Mouse (Mus musculus) thymus, adult 2 months (tissue): ENCODE measurements around the gene Sult2b1. TPM values are rescaled to one million over a fixed set of nuclear protein-coding genes. Genes with fewer than 3 reads are reported as not detected.
A peak's percentile ranks its signal among the peaks of the same experiment; 100 is the strongest.

Experiments used
- DNase-seq: peaks from one replicate; pipeline ENCODE4 v3.0.0; 2021
- H3K27ac ChIP-seq: fragments of 200-500 bp; 2 replicates; pipeline ENCODE4 v1.5.1; 2012; ENCODE audit warnings: low read length, control low read depth; ENCODE audit not compliant: control insufficient read depth, insufficient read depth
- H3K27me3 ChIP-seq: fragments of 200-500 bp; 2 replicates; pipeline ENCODE4 v1.6.1; 2012; ENCODE audit warnings: mild to moderate bottlenecking, low read length, moderate library complexity, mixed read lengths; ENCODE audit not compliant: control insufficient read depth, insufficient read depth
- H3K36me3 ChIP-seq: fragments of 200-500 bp; 2 replicates; pipeline ENCODE4 v1.6.1; 2012; ENCODE audit warnings: mild to moderate bottlenecking, low read length, moderate library complexity; ENCODE audit not compliant: control insufficient read depth, insufficient read depth
- H3K4me1 ChIP-seq: fragments of 200-500 bp; replicated peaks from 2 replicates; pipeline ENCODE4 v1.6.1; 2012; ENCODE audit warnings: low read length; ENCODE audit not compliant: control insufficient read depth, insufficient read depth
- H3K4me3 ChIP-seq: fragments of 200-500 bp; 2 replicates; pipeline ENCODE4 v1.5.1; 2012; ENCODE audit warnings: mild to moderate bottlenecking, low read length, control low read depth, moderate library complexity; ENCODE audit not compliant: control insufficient read depth, insufficient read depth
- CTCF ChIP-seq: fragments of 200-500 bp; IDR thresholded peaks from 2 replicates; pipeline ENCODE4 v1.5.1; 2012; ENCODE audit warnings: mild to moderate bottlenecking, control low read depth, low read length, moderate library complexity, borderline replicate concordance; ENCODE audit not compliant: control insufficient read depth, poor library complexity, insufficient read depth; ENCODE audit errors: extremely low read depth
- POLR2A ChIP-seq: fragments of 200-500 bp; IDR thresholded peaks from 2 replicates; pipeline ENCODE4 v1.6.1; 2012; ENCODE audit warnings: mild to moderate bottlenecking, low read length, control low read depth, moderate library complexity; ENCODE audit not compliant: control insufficient read depth, poor library complexity, insufficient read depth; ENCODE audit errors: extremely low read depth
- WGBS: fragments of 180-500 bp; shearing (Covaris S2); methylation state at CpG from one replicate; pipeline ENCODE4 v1.1.7; 2018; 5-methylcytosine and 5-hydroxymethylcytosine counted together
- polyA plus RNA-seq: library from polyadenylated mRNA; depleted of rRNA; stranded (reverse); fragments of >200 nt; gene quantifications from 2 replicates; pipeline ENCODE4 v1.2.3, GENCODE M21; 2012

Sult2b1 gene
- polyA plus RNA-seq, 1 experiment = 3.9 TPM

DNA sequence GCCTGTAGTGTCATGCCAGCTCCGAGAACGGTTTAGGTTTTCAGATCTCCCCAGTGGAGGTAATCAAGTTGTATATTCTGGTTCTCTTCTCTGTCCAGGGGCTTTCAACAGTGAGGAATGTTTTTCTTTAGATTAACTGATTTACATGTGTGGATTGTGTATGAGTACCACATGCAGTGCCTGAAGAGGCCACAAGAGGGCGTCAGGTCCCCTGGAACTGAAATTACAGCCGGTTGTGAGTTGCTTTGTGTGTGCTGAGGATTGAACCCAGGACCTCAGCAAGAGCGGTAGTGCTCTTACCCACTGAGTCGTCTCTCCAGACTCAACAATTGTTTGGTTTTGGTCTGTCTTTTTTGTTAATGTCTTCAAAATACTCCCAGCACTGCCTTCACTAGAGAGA is 38.0 kb downstream of the Sult2b1 start:
- 87% methylated on average over 6 of the region's 6 CpGs for WGBS

DNA sequence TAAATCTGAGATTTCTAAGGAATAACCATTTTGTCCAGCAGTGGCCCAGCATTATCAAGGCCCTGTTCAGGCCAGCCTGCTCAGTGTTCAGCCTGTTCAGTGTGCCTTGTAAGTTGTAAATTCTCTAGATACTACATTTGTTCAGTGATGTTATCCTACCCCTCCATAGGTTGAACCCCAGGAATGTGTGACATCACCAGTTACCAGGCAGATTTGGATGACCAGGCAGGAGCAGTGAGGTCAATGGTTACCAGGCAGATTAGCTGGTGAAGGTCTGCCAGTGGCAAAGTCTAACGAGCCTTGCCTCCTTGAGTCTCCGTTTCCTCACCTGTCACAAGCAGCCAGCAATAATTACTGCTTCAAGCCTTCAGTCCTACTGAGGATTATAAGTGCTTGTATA is 40.1 kb downstream of the Sult2b1 start:
- H3K27ac ChIP-seq = no peak overlapping the region
- H3K36me3 ChIP-seq = no peaks in the 10 kb centered on the region
- H3K4me1 ChIP-seq = peaks cover 16% of the 10 kb centered on the region
- no peak for TF ChIP-seq CTCF
- 76% methylated on average over 2 of the region's 2 CpGs for WGBS
- DNase-seq = no peak
- H3K4me3 ChIP-seq = no peak overlapping the region
- no peaks in the 10 kb centered on the region for H3K27me3 ChIP-seq

More for the DNA sequence above, 38.0 kb downstream of the Sult2b1 start:
- Histone ChIP-seq H3K4me3 (no peak overlapping the region), H3K27me3 (no peaks in the 10 kb centered on the region), H3K4me1 (peaks cover 8% of the 10 kb centered on the region), H3K27ac (no peak overlapping the region), H3K36me3 (no peaks in the 10 kb centered on the region)
- TF ChIP-seq POLR2A = no peak
- TF ChIP-seq CTCF = peak; percentile 21; the same call in 1 of the 2 replicates
- no peak for DNase-seq

DNA sequence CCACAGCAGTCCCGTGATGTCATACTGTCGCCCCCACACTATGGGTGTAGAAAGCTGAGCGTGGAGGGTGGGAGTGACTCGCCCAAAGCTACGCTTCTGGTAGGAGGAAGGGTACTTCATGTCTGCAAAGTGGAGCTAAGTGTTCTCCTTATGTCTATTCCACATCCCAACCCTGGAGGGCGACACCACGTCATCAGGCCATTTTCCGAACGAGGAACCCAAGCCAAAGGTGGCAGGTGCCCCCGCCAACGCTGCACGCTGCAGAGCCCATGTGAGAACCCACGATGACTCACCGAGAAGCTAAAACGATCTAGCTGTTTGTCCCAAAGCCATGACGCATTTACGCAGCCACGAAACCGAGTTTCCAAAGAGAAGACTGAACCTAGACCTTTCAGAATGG is 42.1 kb downstream of the Sult2b1 start:
- H3K4me1 ChIP-seq = peaks cover 16% of the 10 kb centered on the region
- H3K27ac ChIP-seq = peak overlapping the region; percentile 19
- 10% methylated on average over 19 of the region's 19 CpGs for WGBS
- H3K4me3 ChIP-seq = peak overlapping the region; percentile 56
- no peaks in the 10 kb centered on the region for H3K36me3 ChIP-seq
- DNase-seq = no peak
- no peaks in the 10 kb centered on the region for H3K27me3 ChIP-seq
- TF ChIP-seq POLR2A (no peak), CTCF (no peak)

DNA sequence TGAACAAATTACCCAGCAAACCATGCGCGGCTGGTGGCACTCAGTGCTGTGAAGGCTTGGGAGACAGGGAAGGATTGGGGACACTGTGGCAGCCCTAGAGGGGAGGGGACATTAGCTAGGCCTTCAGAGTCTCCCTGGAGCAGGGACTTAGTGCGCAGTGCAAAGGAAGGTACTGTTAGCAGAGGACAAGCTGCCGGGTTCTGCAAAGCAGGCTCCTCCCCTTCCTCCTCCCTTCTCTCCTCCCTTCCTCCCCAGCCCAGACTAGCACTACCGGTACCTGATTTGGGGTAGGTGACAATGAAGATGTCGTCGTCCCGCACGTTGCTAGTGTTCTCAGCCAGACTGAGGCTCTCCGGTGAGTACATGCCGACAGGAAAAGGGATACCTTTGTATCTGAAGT is 42.7 kb downstream of the Sult2b1 start:
- Histone ChIP-seq H3K4me1 (peaks cover 16% of the 10 kb centered on the region), H3K4me3 (peak overlapping the region; percentile 56), H3K27me3 (no peaks in the 10 kb centered on the region), H3K27ac (peak overlapping the region; percentile 47), H3K36me3 (no peaks in the 10 kb centered on the region)
- 13% methylated on average over 11 of the region's 11 CpGs for WGBS
- peak; percentile 59 for DNase-seq
- TF ChIP-seq CTCF (no peak), POLR2A (peak; percentile 60; the same call in 1 of the 2 replicates)

DNA sequence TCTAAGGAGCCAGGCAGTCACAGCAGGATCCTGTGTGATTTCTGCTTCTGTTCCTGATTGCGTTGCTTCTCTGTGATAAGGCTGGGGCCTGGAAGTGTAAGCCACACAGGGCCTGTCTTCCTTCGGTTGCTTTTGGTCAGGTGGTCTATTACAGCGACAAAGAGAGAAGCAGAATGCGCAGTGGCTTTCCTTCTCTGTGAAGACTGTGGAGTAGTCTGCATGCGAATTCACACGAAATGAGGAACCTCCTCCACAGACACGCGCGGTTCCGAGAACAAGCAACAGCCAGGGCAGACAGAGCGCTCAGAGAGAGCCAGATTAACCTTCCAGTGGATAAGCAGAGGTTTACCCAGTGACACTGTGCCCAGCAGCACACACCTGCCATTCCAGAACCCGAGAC is 43.2 kb downstream of the Sult2b1 start:
- Histone ChIP-seq H3K4me1 (peaks cover 16% of the 10 kb centered on the region), H3K36me3 (no peaks in the 10 kb centered on the region), H3K4me3 (peak overlapping the region; percentile 56), H3K27me3 (no peaks in the 10 kb centered on the region), H3K27ac (peak overlapping the region; percentile 47)
- 42% methylated on average over 12 of the region's 12 CpGs for WGBS
- DNase-seq = no peak
- TF ChIP-seq POLR2A (no peak), CTCF (no peak)

DNA sequence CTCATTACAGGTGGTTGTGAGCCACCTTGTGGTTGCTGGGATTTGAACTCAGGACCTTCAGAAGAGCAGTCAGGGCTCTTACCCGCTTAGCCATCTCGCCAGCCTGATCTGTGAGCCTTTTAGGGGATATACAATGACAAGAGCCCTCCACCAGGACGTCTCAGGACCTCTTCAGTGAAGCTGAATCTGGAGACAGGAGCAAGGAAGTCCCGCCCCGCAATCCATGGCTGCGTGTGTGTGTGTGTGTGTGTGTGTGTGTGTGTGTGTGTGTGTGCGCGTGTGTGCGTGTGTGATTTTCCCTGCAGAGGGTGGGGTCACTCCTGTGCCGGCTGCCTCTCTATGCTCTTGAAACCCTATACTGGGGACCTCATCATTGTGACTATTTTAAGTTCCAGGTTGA is 44.6 kb downstream of the Sult2b1 start:
- TF ChIP-seq CTCF = no peak
- no peak for TF ChIP-seq POLR2A
- H3K4me3 ChIP-seq = no peak overlapping the region
- peaks cover 16% of the 10 kb centered on the region for H3K4me1 ChIP-seq
- DNase-seq = no peak
- H3K27me3 ChIP-seq = no peaks in the 10 kb centered on the region
- 76% methylated on average over 10 of the region's 10 CpGs for WGBS
- H3K36me3 ChIP-seq = no peaks in the 10 kb centered on the region
- H3K27ac ChIP-seq = no peak overlapping the region

DNA sequence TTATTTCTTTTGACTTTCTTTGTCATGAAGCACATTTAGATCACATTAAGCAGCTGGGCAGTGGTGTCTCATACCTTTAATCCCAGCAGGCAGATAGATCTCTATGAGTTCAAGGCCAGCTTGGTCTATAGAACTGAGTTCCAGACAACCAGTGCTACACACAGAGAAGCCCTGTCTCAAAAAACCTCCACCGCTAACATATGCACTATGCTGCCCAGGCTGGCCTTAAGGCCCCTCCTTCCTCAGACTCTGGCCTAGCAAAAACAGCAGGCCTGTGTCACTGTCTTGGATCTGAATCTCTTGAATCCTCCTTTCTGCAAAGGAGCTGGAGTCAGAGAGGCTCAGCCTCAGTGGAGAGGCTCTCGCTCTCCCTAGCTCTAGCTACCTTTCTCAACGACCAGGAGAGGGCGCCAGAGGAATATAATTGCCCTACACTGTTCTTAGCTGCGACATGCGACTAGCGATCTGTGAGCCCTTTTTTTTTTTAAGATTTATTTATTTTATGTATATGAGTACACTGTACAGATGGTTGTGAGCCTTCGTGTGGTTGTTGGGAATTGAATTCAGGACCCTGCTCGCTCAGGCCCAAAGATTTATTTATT is 45.2 kb downstream of the Sult2b1 start:
- H3K27ac ChIP-seq = no peak overlapping the region
- no peaks in the 10 kb centered on the region for H3K27me3 ChIP-seq
- H3K4me1 ChIP-seq = peaks cover 16% of the 10 kb centered on the region
- DNase-seq = peak; percentile 82
- no peak overlapping the region for H3K4me3 ChIP-seq
- no peaks in the 10 kb centered on the region for H3K36me3 ChIP-seq
- WGBS = 10% methylated on average over 9 of the region's 9 CpGs
- TF ChIP-seq POLR2A (no peak), CTCF (peak; percentile 45; the same call in 1 of the 2 replicates)
